Mouse (Mus musculus) thymus, postnatal 0 days (tissue): Measurements from ENCODE around the gene Arid5a. TPM values are rescaled to one million over a fixed set of nuclear protein-coding genes. Genes with fewer than 3 reads are reported as not detected.

Experiments used
- DNase-seq: peaks from one replicate; pipeline ENCODE4 v3.0.0-alpha.2; 2015; ENCODE audit warnings: low spot score
- polyA plus RNA-seq: library from polyadenylated mRNA; unstranded; fragments of >200 nt; fragmentation: Nextera tagmentation; extraction: Ambion mirVana; gene quantifications from 2 replicates; pipeline ENCODE4 v1.2.1, GENCODE M21; 2015

Gene Arid5a
- polyA plus RNA-seq, 1 experiment from 2014 or later = 34.9 TPM

DNA sequence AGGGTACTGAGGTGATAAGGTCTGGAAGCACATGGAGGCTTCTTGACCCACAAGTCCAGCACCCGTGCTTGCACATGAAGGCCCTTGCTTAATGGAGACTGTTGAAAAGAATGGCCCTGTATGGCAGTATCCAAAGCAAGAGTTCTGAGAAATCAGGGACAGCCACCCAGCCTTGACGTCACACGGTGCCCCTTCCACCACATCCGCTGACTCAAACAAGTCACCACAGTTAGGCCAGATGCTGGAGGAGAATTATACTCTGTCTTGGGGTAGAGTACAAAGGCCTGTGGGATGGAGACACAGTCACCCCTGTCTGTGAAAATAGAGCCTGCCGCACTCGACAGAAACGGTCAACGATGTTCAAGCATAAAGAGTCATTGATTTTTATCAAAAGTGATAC, 14.1 kb upstream of the Arid5a start:
- DNase-seq = peak; percentile 75

GRCm38 (mm10) chr1:36294402-36294801, 13.1 kb upstream of the Arid5a start:
- DNase-seq = peak; percentile 83

- peak; percentile 54 for DNase-seq
These were observed 10.9 kb upstream of the Arid5a start for GRCm38 (mm10) chr1:36296466-36297149.

DNA sequence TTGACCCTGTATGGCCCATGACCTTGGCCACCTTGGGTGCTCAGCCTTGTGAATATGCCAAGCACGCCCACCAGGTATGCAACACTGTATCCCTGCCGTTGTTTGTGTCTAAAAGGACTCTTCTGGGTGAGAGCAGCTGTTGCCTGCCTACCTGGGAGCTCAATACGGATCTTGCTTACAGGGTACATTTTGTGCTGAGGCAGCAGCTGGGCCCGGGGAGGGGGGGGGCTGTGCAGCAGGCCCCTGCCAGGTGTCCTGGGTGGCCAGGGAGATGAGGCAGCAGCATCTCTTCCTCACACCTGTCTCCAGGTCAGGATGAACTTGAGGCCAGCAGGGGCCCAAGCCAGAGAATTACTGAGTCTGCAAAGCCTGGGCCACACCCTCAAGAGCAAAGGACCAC, 9.4 kb upstream of the Arid5a start:
- DNase-seq = no peak

DNA sequence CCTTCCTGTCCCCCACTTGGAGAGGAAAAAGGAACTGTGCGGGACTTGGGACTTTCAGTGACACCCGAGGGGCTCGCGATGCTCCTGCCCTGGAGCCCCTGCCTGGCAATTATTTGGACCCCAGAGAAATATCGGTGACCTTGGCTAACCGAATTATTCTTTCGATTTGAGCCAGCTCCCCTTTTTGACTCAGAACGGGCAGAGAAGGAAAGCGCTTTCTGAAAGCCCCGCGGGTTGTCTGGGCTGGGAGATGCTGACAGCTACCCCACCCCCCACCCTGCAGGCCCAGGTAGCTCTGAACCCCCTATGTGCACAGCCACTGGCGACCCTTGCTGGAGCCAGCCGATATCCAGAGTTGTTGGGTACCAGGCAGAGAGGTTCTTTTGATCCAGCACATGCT, 8.4 kb upstream of the Arid5a start:
- DNase-seq = no peak

DNA sequence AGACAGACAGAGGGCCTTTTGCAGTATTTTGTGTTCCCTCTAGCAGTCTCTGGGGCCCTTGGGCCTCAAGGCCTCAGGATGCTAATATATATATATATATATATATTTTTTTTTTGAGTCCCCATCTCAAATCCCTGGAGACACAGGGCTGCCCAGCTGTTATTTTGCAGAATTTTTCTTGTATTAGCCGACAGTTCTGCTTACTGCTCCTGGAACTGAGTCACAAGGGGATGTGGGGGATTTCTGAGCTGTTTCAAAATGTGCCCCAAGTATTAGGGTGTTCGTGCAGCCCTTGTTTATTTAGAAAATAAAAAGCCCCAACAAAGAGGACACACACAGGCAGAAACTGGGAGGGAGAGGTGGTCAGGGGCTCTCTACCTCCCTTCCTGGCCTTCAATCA, 7.9 kb upstream of the Arid5a start:
- no peak for DNase-seq

- no peak for DNase-seq
These were observed 7.0 kb upstream of the Arid5a start for GRCm38 (mm10) chr1:36300486-36300885.

DNA sequence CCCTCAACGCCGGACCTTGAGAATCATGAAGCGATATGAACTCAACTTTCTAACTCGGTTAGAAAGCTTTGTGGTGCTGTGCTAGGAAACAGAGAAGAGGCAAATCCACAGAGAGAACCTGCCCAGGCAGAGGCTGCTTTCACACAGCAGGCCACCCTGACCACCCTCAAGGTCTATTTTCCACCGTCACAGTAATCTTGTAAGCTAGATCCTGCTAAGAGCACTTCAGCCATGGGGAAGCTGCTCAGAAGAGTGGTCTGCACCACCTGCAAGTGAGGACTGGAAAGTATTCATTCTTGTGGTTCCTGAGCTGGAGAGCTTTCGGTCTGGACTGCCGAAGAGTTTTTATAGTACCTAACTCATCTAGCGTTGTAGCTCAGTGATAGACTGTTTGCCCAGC, 5.3 kb upstream of the Arid5a start:
- no peak for DNase-seq

DNA sequence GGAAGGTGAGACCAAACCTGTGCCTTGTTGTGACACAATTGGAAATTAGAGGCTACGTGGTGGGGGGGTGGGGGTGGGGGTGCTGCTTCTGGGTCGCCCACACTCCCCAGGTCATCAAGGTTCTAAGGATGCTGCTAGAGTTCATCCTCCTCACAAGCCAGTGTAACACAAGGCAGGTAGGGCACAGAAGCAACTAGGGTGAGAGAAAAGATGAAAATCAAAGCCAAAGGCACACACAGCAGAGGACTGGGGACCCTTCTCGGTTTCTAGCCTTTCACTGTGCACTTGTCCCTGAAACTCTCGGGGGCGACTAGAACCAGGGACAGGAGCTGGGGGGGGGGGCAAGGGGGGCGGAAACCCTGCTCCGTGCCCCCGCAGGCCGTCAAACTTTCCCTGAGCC, 4.6 kb upstream of the Arid5a start:
- DNase-seq = no peak

GRCm38 (mm10) chr1:36303381-36304320, 3.9 kb upstream of the Arid5a start:
- peak; percentile 31 for DNase-seq

- no peak for DNase-seq
These were observed 2.8 kb upstream of the Arid5a start for GRCm38 (mm10) chr1:36304764-36305163.

GRCm38 (mm10) chr1:36306120-36306519, 1.4 kb upstream of the Arid5a start:
- DNase-seq = no peak

- DNase-seq = no peak
These were observed 425 bp upstream of the Arid5a start for GRCm38 (mm10) chr1:36307121-36307494.

DNA sequence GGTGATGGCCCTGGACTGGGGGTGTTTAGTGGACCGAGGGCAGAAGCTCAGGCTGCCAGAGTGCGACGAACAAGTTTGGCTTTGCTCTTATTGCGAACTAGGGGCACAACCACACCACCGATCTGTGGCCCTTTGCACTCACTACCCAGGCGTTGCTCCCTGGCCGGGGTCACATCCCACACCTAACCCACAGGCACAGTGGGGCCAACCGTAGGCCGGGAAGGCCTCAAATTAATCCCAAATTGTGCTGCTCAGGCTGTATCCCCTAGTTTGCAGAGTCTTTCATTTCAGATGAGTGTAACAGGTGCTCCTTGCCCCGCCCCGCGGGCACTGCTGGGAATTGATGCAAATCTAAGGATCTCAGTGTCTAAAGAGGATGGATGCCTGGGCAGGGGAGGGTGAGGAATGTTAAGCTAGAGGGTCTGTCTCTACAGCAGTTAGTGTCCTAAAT, 943 bp downstream of the Arid5a start:
- peak; percentile 34 for DNase-seq

- DNase-seq = peak; percentile 25
These were observed 1.5 kb downstream of the Arid5a start for GRCm38 (mm10) chr1:36308966-36309475.

DNA sequence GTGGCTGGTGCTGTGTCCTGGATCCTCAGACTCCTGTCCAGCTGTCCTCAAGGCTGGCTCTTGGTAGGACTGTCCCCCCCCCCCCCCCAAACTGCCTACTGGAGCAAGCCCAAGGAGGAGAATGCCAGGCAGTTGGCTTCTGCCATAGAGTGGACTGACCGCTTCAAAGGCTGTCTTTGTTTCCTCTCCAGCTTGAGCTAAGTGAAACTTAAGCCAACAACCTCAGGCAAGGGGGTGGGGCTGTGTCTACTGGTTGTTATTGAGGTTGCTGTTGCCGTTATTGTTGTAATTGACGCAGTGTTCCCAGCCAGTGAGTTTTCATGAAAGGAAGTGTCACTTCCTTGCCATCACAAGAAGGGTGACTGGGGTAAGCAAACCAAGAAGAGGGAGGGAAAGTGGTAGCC, 2.0 kb downstream of the Arid5a start:
- DNase-seq = peak; percentile 56

- no peak for DNase-seq
These were observed 7.6 kb downstream of the Arid5a start for GRCm38 (mm10) chr1:36314959-36315775.

- DNase-seq = no peak
These were observed 8.2 kb downstream of the Arid5a start for GRCm38 (mm10) chr1:36315776-36316100.

- no peak for DNase-seq
These were observed 13.6 kb downstream of the Arid5a start for GRCm38 (mm10) chr1:36321164-36321563.

DNA sequence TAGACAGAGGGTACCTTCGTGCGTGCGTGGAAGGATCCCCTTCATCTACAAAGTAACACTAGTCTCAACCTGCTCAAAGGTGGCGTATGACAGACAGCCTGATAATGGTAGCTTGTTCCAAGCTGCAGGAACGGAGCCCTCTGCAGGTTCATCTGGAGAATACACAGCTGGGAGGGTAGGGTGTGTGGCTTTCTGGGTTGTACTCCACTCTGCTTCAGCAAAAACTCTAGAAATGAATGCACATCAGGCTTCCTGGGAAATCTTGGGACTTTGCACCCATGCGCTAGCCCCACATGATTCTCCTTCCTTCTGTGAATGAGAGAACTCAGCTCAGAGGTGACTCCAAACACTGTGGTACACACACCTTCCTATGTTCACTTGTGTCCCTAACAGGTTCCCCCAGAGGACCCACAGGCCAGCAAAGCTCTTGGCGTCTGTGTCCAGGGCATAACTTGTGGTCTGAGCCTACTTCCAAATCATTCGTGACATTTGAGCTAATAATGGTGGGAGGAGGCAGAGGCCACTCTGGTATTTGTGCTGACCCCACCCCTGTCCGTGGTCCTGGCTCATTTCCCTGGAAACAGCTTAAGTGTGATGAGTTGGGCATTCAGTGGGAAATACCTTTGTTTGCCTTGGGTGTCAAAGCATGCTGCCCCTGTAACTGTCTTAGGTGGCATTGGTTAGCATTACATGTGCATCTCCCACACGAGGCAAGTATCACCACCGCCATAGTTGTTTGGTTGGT, 14.5 kb downstream of the Arid5a start:
- DNase-seq = peak; percentile 42

GRCm38 (mm10) chr1:36323076-36323475, 15.5 kb downstream of the Arid5a start:
- no peak for DNase-seq
